Mouse (Mus musculus) megakaryocyte-erythroid progenitor cell, adult 5 weeks (primary cell): Measurements from ENCODE around the gene Rps27a. TPM values are rescaled to one million over a fixed set of nuclear protein-coding genes. Genes with fewer than 3 reads are reported as not detected.

Experiments used
- polyA plus RNA-seq: library from polyadenylated mRNA; stranded (reverse); fragments of >175 nt; gene quantifications from 2 replicates; pipeline ENCODE4 v1.2.3, GENCODE M21; 2012

The Rps27a gene
- 112 and 119 TPM in 2 replicates for polyA plus RNA-seq

GRCm38 (mm10) chr11:29547752-29548503, at the start of gene Rps27a, which contains the start of gene Clhc1:
Rps27a (minus strand) TSS chr11:29548109.
Clhc1 (plus strand) TSS chr11:29547950.

GRCm38 (mm10) chr11:29525988-29526794, 21.7 kb downstream of the Rps27a start, which contains the start of gene Mtif2:
Mtif2 (plus strand) TSS chr11:29526408.

GRCm38 (mm10) chr11:29514682-29515412, 33.1 kb downstream of the Rps27a start, which contains the start of gene Prorsd1:
Prorsd1 (minus strand) TSS chr11:29515033.

Other genes starting within 250 kb of the Rps27a start
- gene Ccdc88a, start 174.5 kb downstream of the Rps27a start, polyA plus RNA-seq: 9.7 and 10.4 TPM in 2 replicates
- 13.6 and 14.4 TPM in 2 replicates for gene Prorsd1, start 33.1 kb downstream of the Rps27a start, polyA plus RNA-seq
- 5.0 and 5.8 TPM in 2 replicates for gene Mtif2, start 21.7 kb downstream of the Rps27a start, polyA plus RNA-seq
- gene Clhc1, start 159 bp downstream of the Rps27a start, polyA plus RNA-seq: not detected in 2 replicates
- gene Rtn4, start 144.8 kb upstream of the Rps27a start, polyA plus RNA-seq: 153 and 183 TPM in 2 replicates